In the genomic region with DNA sequence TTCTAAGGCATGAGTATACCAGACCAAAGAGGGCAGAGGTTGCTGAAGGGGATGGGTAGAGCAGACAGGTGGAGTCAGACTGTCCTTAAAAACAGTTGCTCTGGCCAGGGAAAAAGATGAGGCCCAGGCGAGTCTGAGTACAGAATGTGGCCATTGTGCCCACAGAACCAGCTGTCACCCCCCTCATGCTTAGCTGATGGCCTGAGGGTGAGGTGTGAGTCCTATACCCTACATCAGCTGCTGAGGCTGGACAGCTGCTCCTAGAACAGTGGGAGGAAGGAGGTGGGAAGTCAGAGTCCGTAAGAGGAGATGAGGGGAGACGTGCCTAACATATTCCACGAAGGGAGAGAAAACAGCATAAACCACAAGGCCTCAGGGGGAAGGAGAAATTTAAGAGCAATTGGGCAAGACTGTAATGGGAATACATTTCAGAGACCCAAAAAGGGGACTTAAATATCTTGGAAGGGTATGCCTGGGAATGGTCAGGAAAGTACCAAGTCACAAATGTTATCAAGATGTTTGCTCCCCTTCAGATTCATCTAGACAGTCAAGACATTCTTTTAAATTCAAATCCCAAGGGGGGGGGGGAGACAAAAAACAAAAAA, we compare ENCODE assay signal across 30 mouse cellular contexts. TPM values are rescaled to one million over a fixed set of nuclear protein-coding genes. Genes with fewer than 3 reads are reported as not detected.
DNase-seq lines count a peak whose midpoint lies in the region; ATAC-seq and TF ChIP-seq lines count a peak whose summit lies in the region.
"Had no signal": no experiment of that assay in that cellular context is flagged by ENCODE, and none has a peak within 500 bp of the region (broad histone marks: within the 10 kb centered on the region; RNA-seq: fewer than 3 reads in every experiment).

No protein-coding gene starts in this region.

- peaks cover 12% of the 10 kb centered on the region; the same call in 1 of the 2 replicates for H3K4me1 ChIP-seq in embryonic facial prominence, embryonic 14.5 days (ENCODE audit: control insufficient read depth, insufficient read depth, low read length)
- H3K4me1 ChIP-seq in embryonic facial prominence, embryonic 10.5 days, result peaks cover 25% of the 10 kb centered on the region
- peaks cover 7% of the 10 kb centered on the region; the same call in 1 of the 2 replicates for H3K4me1 ChIP-seq in embryonic fibroblast, embryonic 13.5 days (ENCODE audit: control insufficient read depth, insufficient read depth, low read length)

- WGBS in embryonic facial prominence, embryonic 14.5 days, result 24% methylated on average over 4 of the region's 4 CpGs
- WGBS in embryonic facial prominence, embryonic 10.5 days, result 48% methylated on average over 4 of the region's 4 CpGs

- no peak for TF ChIP-seq POLR2A in embryonic fibroblast, embryonic 13.5 days (IDR thresholded peaks at IDR 0.05; ENCODE audit: low read depth, low read length)

- no peak overlapping the region for H3K27ac ChIP-seq in embryonic facial prominence, embryonic 14.5 days (replicated peaks; ENCODE audit: low read depth, low read length)
- H3K27ac ChIP-seq in embryonic facial prominence, embryonic 10.5 days (replicated peaks), result no peak overlapping the region
- H3K27ac ChIP-seq in embryonic fibroblast, embryonic 13.5 days (ENCODE audit: insufficient read depth, low read length), result peak overlapping the region; percentile 65
- H3K27ac ChIP-seq in layer of hippocampus, adult 2 months, result no peak overlapping the region
- H3K27ac ChIP-seq: embryonic facial prominence, embryonic 12.5 days; forebrain, embryonic 15.5 days; heart, adult 2 months; hindbrain, embryonic 12.5 days had no signal

- no peaks in the 10 kb centered on the region for H3K9me3 ChIP-seq in embryonic facial prominence, embryonic 14.5 days (ENCODE audit: control insufficient read depth, low read length)
- no peaks in the 10 kb centered on the region for H3K9me3 ChIP-seq in embryonic facial prominence, embryonic 10.5 days
- H3K9me3 ChIP-seq: embryonic facial prominence, embryonic 12.5 days; forebrain, embryonic 15.5 days; G1E; heart, embryonic 12.5 days; hindbrain, embryonic 12.5 days had no signal

- H3K36me3 ChIP-seq in embryonic facial prominence, embryonic 14.5 days (ENCODE audit: control insufficient read depth, insufficient read depth, low read length), result no peaks in the 10 kb centered on the region
- no peaks in the 10 kb centered on the region for H3K36me3 ChIP-seq in embryonic facial prominence, embryonic 10.5 days (replicated peaks)
- H3K36me3 ChIP-seq: embryonic facial prominence, embryonic 12.5 days; forebrain, embryonic 15.5 days; G1E; heart, embryonic 12.5 days; hindbrain, embryonic 12.5 days had no signal

- H3K4me2 ChIP-seq in embryonic facial prominence, embryonic 14.5 days (ENCODE audit: low read depth, low read length), result no peak overlapping the region
- H3K4me2 ChIP-seq: embryonic facial prominence, embryonic 12.5 days; forebrain, embryonic 15.5 days; heart, embryonic 12.5 days; hindbrain, embryonic 12.5 days had no signal

- no peak for TF ChIP-seq CTCF in embryonic fibroblast, embryonic 13.5 days (IDR thresholded peaks at IDR 0.05; ENCODE audit: borderline replicate concordance, insufficient read depth, low read length)
- TF ChIP-seq CTCF in layer of hippocampus, adult 2 months (conservative IDR thresholded peaks at IDR 0.05), result no peak

- ATAC-seq in embryonic facial prominence, embryonic 14.5 days (ENCODE audit: low read depth), result peak; percentile 78; the same call in 1 of the 2 replicates
- no peak for ATAC-seq in granulocyte monocyte progenitor cell, adult 5-6 weeks (replicated peaks; ENCODE audit: poor library complexity, severe bottlenecking)
- ATAC-seq: forebrain, embryonic 15.5 days; hindbrain, embryonic 16.5 days; inflammation-experienced regulatory T-cells, adult 6 months; intestine, postnatal 0 days had no signal

- no peak overlapping the region for H3K9ac ChIP-seq in embryonic facial prominence, embryonic 14.5 days (ENCODE audit: low read depth, low read length)
- H3K9ac ChIP-seq: embryonic facial prominence, embryonic 12.5 days; forebrain, embryonic 15.5 days; heart, embryonic 12.5 days; hindbrain, embryonic 12.5 days had no signal

- peak; percentile 59 for DNase-seq in embryonic facial prominence, embryonic 14.5 days (ENCODE audit: low spot score)
- DNase-seq in embryonic facial prominence, embryonic 10.5 days (ENCODE audit: low spot score), result no peak
- peak; percentile 87 for DNase-seq in 3T3-L1 (ENCODE audit: low read depth, low spot score)
- peak; percentile 49 for DNase-seq in Muller cell, postnatal 12 days (ENCODE audit: inconsistent ontology term)
- DNase-seq in adrenal gland, postnatal 4 days (ENCODE audit: low spot score in 2 of 2), result no peak
- DNase-seq in layer of hippocampus, adult 2 months (ENCODE audit: low spot score in 2 of 2), result no peak
- DNase-seq: adrenal gland, adult 8-10 months; adrenal gland, postnatal 36 days; cerebellum, adult 11 months; cerebellum, adult 8-10 months; cerebellum, postnatal 14 days; embryo, embryonic 11 days; gastrocnemius, postnatal 36 days; heart, adult 2 months had no signal

- H3K27me3 ChIP-seq in embryonic facial prominence, embryonic 14.5 days (replicated peaks; ENCODE audit: control insufficient read depth, insufficient read depth, low read length), result no peaks in the 10 kb centered on the region
- H3K27me3 ChIP-seq in embryonic facial prominence, embryonic 10.5 days (replicated peaks; ENCODE audit: low read depth, poor library complexity, severe bottlenecking), result no peaks in the 10 kb centered on the region
- H3K27me3 ChIP-seq: embryonic facial prominence, embryonic 12.5 days; forebrain, embryonic 15.5 days; heart, embryonic 12.5 days had no signal

- H3K4me3 ChIP-seq in embryonic facial prominence, embryonic 14.5 days (ENCODE audit: low read depth, low read length), result no peak overlapping the region
- H3K4me3 ChIP-seq in embryonic facial prominence, embryonic 10.5 days, result no peak overlapping the region
- H3K4me3 ChIP-seq in embryonic fibroblast, embryonic 13.5 days (ENCODE audit: insufficient read depth, low read length), result no peak overlapping the region
- H3K4me3 ChIP-seq in layer of hippocampus, adult 2 months, result no peak overlapping the region
- H3K4me3 ChIP-seq: embryonic facial prominence, embryonic 12.5 days; erythroblast, embryonic 14.5 days; forebrain, embryonic 15.5 days; heart, adult 2 months; heart, embryonic 12.5 days; hindbrain, embryonic 12.5 days had no signal

RNA-seq across cellular contexts. Expression of gene Mymx, which starts 14.2 kb away (rescaled TPM):
- 52.1 and 52.5 TPM in 2 replicates for polyA plus RNA-seq in embryonic facial prominence, embryonic 14.5 days (2014; fragmentation: Nextera tagmentation; extraction: Ambion mirVana)
- polyA plus RNA-seq in embryonic facial prominence, embryonic 10.5 days (2016; fragmentation: Nextera tagmentation; extraction: Ambion mirVana), result 0.39 TPM in 2 replicates
- polyA plus RNA-seq in embryonic fibroblast, embryonic 13.5 days (2011; ENCODE audit: insufficient read length, low read depth, missing spikeins), result not detected in 2 replicates
- 1 to 10 TPM; 1.6 to 4.0 TPM for total RNA-seq in adrenal gland, postnatal 4 days (2021)
- not detected for total RNA-seq in layer of hippocampus, adult 2 months (2021)
- total RNA-seq in granulocyte monocyte progenitor cell, adult 5-6 weeks (2014; fragmentation: Nextera tagmentation), result not detected in 2 replicates
- total RNA-seq in granulocyte monocyte progenitor cell, adult 5-6 weeks (2017), result not detected in 2 replicates
- total RNA-seq: adrenal gland, postnatal 36 days; CH12.LX; common myeloid progenitor, adult 5-6 weeks; G1E; gastrocnemius, adult 8-10 months; heart, adult 2 months; heart, postnatal 25 days had no signal
- polyA plus RNA-seq: forebrain, embryonic 11.5 days; forebrain, embryonic 15.5 days; G1E; heart, adult 2 months; hindbrain, embryonic 16.5 days; inflammation-experienced regulatory T-cells, adult 6 months had no signal

RNA-seq across cellular contexts. Expression of gene Slc29a1, which starts 16.7 kb away (rescaled TPM):
- polyA plus RNA-seq in embryonic facial prominence, embryonic 14.5 days (2014; fragmentation: Nextera tagmentation; extraction: Ambion mirVana), result 96.5 and 110 TPM in 2 replicates
- 53.4 and 58.1 TPM in 2 replicates for polyA plus RNA-seq in embryonic facial prominence, embryonic 10.5 days (2016; fragmentation: Nextera tagmentation; extraction: Ambion mirVana)
- 81.9 and 90.3 TPM in 2 replicates for polyA plus RNA-seq in embryonic fibroblast, embryonic 13.5 days (2011; ENCODE audit: insufficient read length, low read depth, missing spikeins)
- total RNA-seq in adrenal gland, postnatal 4 days (2021), result 100 to 1,000 TPM; 138 to 145 TPM
- 10 to 100 TPM; 21.1 to 23.0 TPM for total RNA-seq in layer of hippocampus, adult 2 months (2021)
- total RNA-seq in granulocyte monocyte progenitor cell, adult 5-6 weeks (2014; fragmentation: Nextera tagmentation), result 60.7 and 107 TPM in 2 replicates
- 53.2 and 74.0 TPM in 2 replicates for total RNA-seq in granulocyte monocyte progenitor cell, adult 5-6 weeks (2017)

RNA-seq across cellular contexts. Expression of gene Capn11, which starts 43.0 kb away (rescaled TPM):
- polyA plus RNA-seq in embryonic facial prominence, embryonic 14.5 days (2014; fragmentation: Nextera tagmentation; extraction: Ambion mirVana), result 0.83 TPM in 1 of 2 replicates, not detected in the other
- polyA plus RNA-seq in embryonic facial prominence, embryonic 10.5 days (2016; fragmentation: Nextera tagmentation; extraction: Ambion mirVana), result 0.81 and 0.84 TPM in 2 replicates
- polyA plus RNA-seq in embryonic fibroblast, embryonic 13.5 days (2011; ENCODE audit: insufficient read length, low read depth, missing spikeins), result not detected in 2 replicates
- 1 to 10 TPM in 1 of 2 experiments, not detected in 1; 2.2 TPM for total RNA-seq in adrenal gland, postnatal 4 days (2021)
- under 1 TPM; 0.28 to 0.44 TPM for total RNA-seq in layer of hippocampus, adult 2 months (2021)
- total RNA-seq in granulocyte monocyte progenitor cell, adult 5-6 weeks (2014; fragmentation: Nextera tagmentation), result 0.26 TPM in 1 of 2 replicates, not detected in the other
- 0.69 TPM in 1 of 2 replicates, not detected in the other for total RNA-seq in granulocyte monocyte progenitor cell, adult 5-6 weeks (2017)
- total RNA-seq: adrenal gland, postnatal 36 days; CH12.LX; G1E; heart, postnatal 25 days had no signal
- polyA plus RNA-seq: erythroblast, embryonic 14.5 days; G1E; heart, adult 2 months; inflammation-experienced regulatory T-cells, adult 6 months; intestine, postnatal 0 days had no signal

RNA-seq across cellular contexts. Expression of gene Hsp90ab1, which starts 43.1 kb away (rescaled TPM):
- polyA plus RNA-seq in embryonic facial prominence, embryonic 14.5 days (2014; fragmentation: Nextera tagmentation; extraction: Ambion mirVana), result 1,431 and 1,467 TPM in 2 replicates
- polyA plus RNA-seq in embryonic facial prominence, embryonic 10.5 days (2016; fragmentation: Nextera tagmentation; extraction: Ambion mirVana), result 2,187 and 2,215 TPM in 2 replicates
- polyA plus RNA-seq in embryonic fibroblast, embryonic 13.5 days (2011; ENCODE audit: insufficient read length, low read depth, missing spikeins), result 1,481 and 1,562 TPM in 2 replicates
- total RNA-seq in adrenal gland, postnatal 4 days (2021), result 1,000 to 10,000 TPM; 1,575 to 1,663 TPM
- 1,000 to 10,000 TPM; 1,695 to 1,765 TPM for total RNA-seq in layer of hippocampus, adult 2 months (2021)
- total RNA-seq in granulocyte monocyte progenitor cell, adult 5-6 weeks (2014; fragmentation: Nextera tagmentation), result 1,977 and 2,073 TPM in 2 replicates
- 2,383 and 2,522 TPM in 2 replicates for total RNA-seq in granulocyte monocyte progenitor cell, adult 5-6 weeks (2017)

RNA-seq across cellular contexts. Expression of gene Slc35b2, which starts 52.5 kb away (rescaled TPM):
- polyA plus RNA-seq in embryonic facial prominence, embryonic 14.5 days (2014; fragmentation: Nextera tagmentation; extraction: Ambion mirVana), result 139 and 143 TPM in 2 replicates
- polyA plus RNA-seq in embryonic facial prominence, embryonic 10.5 days (2016; fragmentation: Nextera tagmentation; extraction: Ambion mirVana), result 95.8 and 101 TPM in 2 replicates
- polyA plus RNA-seq in embryonic fibroblast, embryonic 13.5 days (2011; ENCODE audit: insufficient read length, low read depth, missing spikeins), result 61.1 and 65.3 TPM in 2 replicates
- 10 to 100 TPM; 69.2 to 71.8 TPM for total RNA-seq in adrenal gland, postnatal 4 days (2021)
- 10 to 100 TPM; 31.1 to 31.8 TPM for total RNA-seq in layer of hippocampus, adult 2 months (2021)
- total RNA-seq in granulocyte monocyte progenitor cell, adult 5-6 weeks (2014; fragmentation: Nextera tagmentation), result 88.5 and 124 TPM in 2 replicates
- total RNA-seq in granulocyte monocyte progenitor cell, adult 5-6 weeks (2017), result 39.3 and 77.1 TPM in 2 replicates

Comparison
In these comparisons a context has a peak if more than half of its experiments do, and no peak if none do; other contexts are left out.
1. DNase-seq: peak in embryonic facial prominence, embryonic 14.5 days (single experiment), 3T3-L1 (single experiment) and Muller cell, postnatal 12 days (single experiment); none in embryonic facial prominence, embryonic 10.5 days (single experiment), adrenal gland, postnatal 4 days (0 of 2) and layer of hippocampus, adult 2 months (0 of 2).